Mouse (Mus musculus) E14TG2a.4 (cell line): ENCODE data around the gene Kdm5d.

Experiments
- H3K27me3 ChIP-seq: 2 replicates; pipeline ENCODE4 v1.6.1; 2014; ENCODE audit warnings: low read length, control low read depth; ENCODE audit not compliant: insufficient read depth
- H3K36me3 ChIP-seq: 2 replicates; pipeline ENCODE4 v1.6.1; 2014; ENCODE audit warnings: low read length, control low read depth; ENCODE audit not compliant: insufficient read depth
- H3K4me1 ChIP-seq: replicated peaks from 2 replicates; pipeline ENCODE4 v1.6.1; 2014; ENCODE audit warnings: low read depth, low read length, control low read depth
- H3K4me3 ChIP-seq: replicated peaks from 2 replicates; pipeline ENCODE4 v1.5.1; 2014; ENCODE audit warnings: mild to moderate bottlenecking, low read length
- H3K9me3 ChIP-seq: 2 replicates; pipeline ENCODE4 v1.6.1; 2014; ENCODE audit warnings: low read length, control low read depth
- CTCF ChIP-seq: conservative IDR thresholded peaks from 2 replicates; pipeline ENCODE4 v1.5.1; 2014; ENCODE audit warnings: low read length
- NANOG ChIP-seq: IDR thresholded peaks from 2 replicates; pipeline ENCODE4 v1.6.1; 2014; ENCODE audit warnings: borderline replicate concordance, low read length, mixed read lengths
- POU5F1 ChIP-seq: IDR thresholded peaks from 2 replicates; pipeline ENCODE4 v1.6.1; 2014; ENCODE audit warnings: low read length, borderline replicate concordance

Gene Kdm5d

DNA sequence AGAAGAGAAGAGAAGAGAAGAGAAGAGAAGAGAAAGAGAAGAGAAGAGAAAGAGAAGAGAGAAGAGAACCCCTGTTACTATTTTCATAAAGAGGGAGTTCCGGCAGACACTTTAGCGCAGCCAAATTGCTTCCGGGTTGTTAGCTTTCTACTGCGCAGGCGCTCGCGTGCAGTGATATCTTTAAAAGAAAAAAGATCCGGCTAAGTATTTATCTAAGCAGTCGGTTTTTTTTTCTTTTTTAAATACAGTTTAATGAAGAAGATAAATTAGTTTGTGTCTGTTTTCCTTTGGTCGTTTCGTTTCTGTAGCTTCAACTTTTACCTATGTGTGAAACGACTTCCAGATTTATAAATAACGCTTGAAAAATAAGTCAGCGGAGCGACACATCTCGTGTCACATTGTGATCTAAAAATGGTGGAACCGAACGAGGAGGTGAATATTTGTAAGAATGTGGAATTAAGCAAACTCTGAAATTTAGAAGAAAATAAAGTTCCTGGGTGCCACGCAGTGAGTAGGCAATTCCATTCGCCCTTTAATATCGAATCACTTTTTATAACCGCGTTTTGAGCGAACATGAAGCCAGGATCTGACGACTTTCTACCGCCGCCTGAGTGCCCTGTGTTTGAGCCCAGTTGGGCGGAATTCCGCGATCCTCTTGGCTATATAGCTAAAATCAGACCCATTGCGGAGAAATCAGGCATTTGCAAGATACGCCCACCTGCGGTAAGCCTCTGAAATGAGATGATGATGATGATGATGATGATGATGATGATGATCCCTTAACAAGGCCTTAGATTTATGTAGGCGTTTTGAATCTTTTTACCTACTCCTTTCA, at the start of gene Kdm5d:
Kdm5d (plus strand) TSS at position 396 of the 835 bp plus-strand sequence.
- TF ChIP-seq CTCF (no peak), NANOG (no peak), POU5F1 (no peak)
- Histone ChIP-seq H3K4me1 (no peaks in the 10 kb centered on the region), H3K36me3 (no peaks in the 10 kb centered on the region), H3K27me3 (no peaks in the 10 kb centered on the region), H3K4me3 (no peak within 1 kb of the TSS), H3K9me3 (no peaks in the 10 kb centered on the region)

DNA sequence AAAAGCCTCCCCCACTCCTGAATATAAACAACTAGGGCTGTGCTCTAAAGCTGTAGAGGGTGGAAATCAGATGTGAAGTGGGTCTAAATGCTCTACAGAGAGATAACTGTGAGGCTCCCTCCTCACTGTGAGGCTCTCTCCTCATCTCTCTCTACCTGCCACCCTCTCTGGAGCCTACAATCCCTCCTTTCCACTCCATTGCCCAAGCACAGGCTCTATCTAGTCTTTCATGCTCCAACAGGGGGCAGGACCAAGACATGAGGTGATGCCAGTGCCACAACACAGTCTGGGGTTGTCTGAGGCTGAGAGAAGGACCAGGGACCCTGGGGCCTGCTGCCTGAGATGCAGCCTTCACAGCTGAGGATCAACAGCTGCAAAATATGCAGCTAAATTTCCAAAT, 25.2 kb upstream of the Kdm5d start:
- peaks cover 11% of the 10 kb centered on the region; the same call in 1 of the 2 replicates for H3K9me3 ChIP-seq
- no peaks in the 10 kb centered on the region for H3K4me1 ChIP-seq
- H3K36me3 ChIP-seq = no peaks in the 10 kb centered on the region
- TF ChIP-seq NANOG (no peak), POU5F1 (no peak), CTCF (no peak)
- H3K4me3 ChIP-seq = no peak overlapping the region
- H3K27me3 ChIP-seq = no peaks in the 10 kb centered on the region

GRCm38 (mm10) chrY:872855-873549, 24.6 kb upstream of the Kdm5d start:
- TF ChIP-seq CTCF (no peak), POU5F1 (no peak), NANOG (no peak)
- Histone ChIP-seq H3K27me3 (no peaks in the 10 kb centered on the region), H3K9me3 (peaks cover 9% of the 10 kb centered on the region; the same call in 1 of the 2 replicates), H3K36me3 (no peaks in the 10 kb centered on the region), H3K4me1 (no peaks in the 10 kb centered on the region), H3K4me3 (no peak overlapping the region)
